Mouse (Mus musculus) lung, adult 2 months (tissue): ENCODE results near the gene Sema3f. TPM values are rescaled to one million over a fixed set of nuclear protein-coding genes. Genes with fewer than 3 reads are reported as not detected.
A peak's percentile ranks its signal among the peaks of the same experiment; 100 is the strongest.

Source experiments
- DNase-seq: peaks from one replicate; pipeline ENCODE4 v3.0.0; 2022
- H3K4me1 ChIP-seq: fragments of 200-500 bp; 2 replicates; pipeline ENCODE4 v1.6.1; 2011; ENCODE audit warnings: low read length; ENCODE audit not compliant: control insufficient read depth, insufficient read depth
- H3K4me3 ChIP-seq: fragments of 200-500 bp; replicated peaks from 2 replicates; pipeline ENCODE3; 2011; ENCODE audit warnings: low read depth, mild to moderate bottlenecking, control low read depth, low read length; ENCODE audit errors: extremely low read depth
- CTCF ChIP-seq: fragments of 200-500 bp; IDR thresholded peaks from 2 replicates; pipeline ENCODE4 v1.5.1; 2011; ENCODE audit warnings: mild to moderate bottlenecking, low read length, control low read depth; ENCODE audit not compliant: insufficient read depth
- POLR2A ChIP-seq: fragments of 200-500 bp; IDR thresholded peaks from 2 replicates; pipeline ENCODE4 v1.6.1; 2011; ENCODE audit warnings: low read depth, mild to moderate bottlenecking, control low read depth, low read length, borderline replicate concordance; ENCODE audit errors: extremely low read depth
- WGBS: fragments of 180-500 bp; shearing (Covaris S2); methylation state at CpG from one replicate; pipeline ENCODE4 v1.1.7; 2018; 5-methylcytosine and 5-hydroxymethylcytosine counted together
- polyA plus RNA-seq: library from polyadenylated mRNA; depleted of rRNA; stranded (reverse); fragments of >200 nt; gene quantifications from 2 replicates; pipeline ENCODE4 v1.2.3, GENCODE M21; 2012

The Sema3f gene
- polyA plus RNA-seq, 1 experiment, result 318 TPM

DNA sequence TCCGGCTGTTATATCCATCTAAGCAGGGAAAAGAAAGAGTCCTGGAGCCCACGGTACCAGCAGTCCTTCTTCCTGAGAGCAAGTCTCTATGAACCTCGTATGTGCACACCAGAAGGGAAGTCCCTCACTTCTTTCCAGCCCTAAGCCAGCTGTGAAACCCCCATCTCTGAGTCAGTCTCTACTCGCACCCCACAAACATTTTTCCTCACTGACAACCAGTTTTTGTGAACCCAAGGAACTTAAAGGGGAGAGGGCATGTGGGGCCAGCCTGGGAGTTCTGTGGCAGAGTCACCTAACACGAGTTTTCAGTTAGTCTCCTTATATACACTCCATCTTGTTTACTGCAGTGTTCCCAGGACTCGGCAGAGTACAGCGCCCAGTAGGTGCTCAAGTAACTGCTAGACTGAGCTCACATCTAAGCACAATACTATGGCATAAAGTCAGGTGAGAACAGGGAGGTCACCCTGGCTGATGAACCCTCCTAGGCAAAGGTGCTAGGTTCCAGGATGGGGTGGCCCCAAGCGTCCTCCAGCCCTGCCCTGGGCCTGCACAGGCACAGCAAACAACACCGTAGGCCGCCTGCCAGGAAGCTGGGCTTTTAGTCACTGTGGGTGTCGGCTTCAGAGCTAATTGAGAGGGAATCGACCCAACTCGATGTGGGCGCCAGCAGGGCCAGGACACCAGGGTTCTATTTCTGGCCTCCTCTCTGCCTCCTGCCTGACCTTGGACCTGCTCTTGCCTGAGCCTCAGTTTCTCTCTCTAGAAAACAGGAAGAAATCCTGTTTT, 6.7 kb downstream of the Sema3f start:
- TF ChIP-seq POLR2A (no peak), CTCF (no peak)
- Histone ChIP-seq H3K4me1 (peaks cover 48% of the 10 kb centered on the region), H3K4me3 (no peak overlapping the region)
- WGBS, result 34% methylated on average over 14 of the region's 14 CpGs
- DNase-seq, result peak; percentile 56

DNA sequence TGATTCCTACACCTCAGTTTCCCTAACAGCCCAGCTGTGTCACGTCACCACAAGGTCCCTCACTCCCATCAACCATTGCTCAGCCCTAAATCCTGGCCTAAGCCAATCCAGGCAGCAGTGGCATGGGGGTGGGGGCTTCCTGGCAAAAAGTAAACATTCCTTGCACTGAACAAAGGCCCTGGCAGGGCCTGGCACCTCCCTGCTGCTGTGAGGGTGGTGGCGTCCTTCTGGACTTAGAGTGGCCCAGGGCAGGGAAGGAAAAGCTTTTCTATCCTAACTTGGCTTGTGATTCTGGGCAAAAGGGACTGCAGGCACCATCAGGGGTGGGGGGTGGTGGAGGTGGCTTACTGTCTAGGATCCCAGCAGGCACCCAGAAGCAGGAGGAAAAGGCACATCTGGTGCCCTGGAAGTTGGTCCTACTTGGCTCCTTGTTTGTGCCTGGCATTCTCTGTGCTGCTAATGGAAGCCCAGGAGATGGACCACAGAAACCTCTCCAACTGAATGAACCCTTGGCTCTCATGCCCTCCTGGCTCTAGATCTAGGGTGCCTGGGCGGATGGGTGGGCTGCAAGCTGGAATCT, 7.6 kb downstream of the Sema3f start:
- peak; percentile 59 for DNase-seq

GRCm38 (mm10) chr9:107701594-107701993, 8.7 kb downstream of the Sema3f start:
- TF ChIP-seq POLR2A (no peak), CTCF (no peak)
- peak; percentile 85 for DNase-seq
- Histone ChIP-seq H3K4me3 (peak overlapping the region; percentile 18), H3K4me1 (peaks cover 50% of the 10 kb centered on the region)
- 14% methylated on average over 12 of the region's 12 CpGs for WGBS

More for the DNA sequence above, 7.6 kb downstream of the Sema3f start:
- 39% methylated on average over 3 of the region's 3 CpGs for WGBS
- TF ChIP-seq POLR2A (0 out of 2 replicates have a peak, but pooled peaks have one; percentile 36), CTCF (no peak)
- H3K4me1 ChIP-seq, result peaks cover 48% of the 10 kb centered on the region
- H3K4me3 ChIP-seq, result no peak overlapping the region

DNA sequence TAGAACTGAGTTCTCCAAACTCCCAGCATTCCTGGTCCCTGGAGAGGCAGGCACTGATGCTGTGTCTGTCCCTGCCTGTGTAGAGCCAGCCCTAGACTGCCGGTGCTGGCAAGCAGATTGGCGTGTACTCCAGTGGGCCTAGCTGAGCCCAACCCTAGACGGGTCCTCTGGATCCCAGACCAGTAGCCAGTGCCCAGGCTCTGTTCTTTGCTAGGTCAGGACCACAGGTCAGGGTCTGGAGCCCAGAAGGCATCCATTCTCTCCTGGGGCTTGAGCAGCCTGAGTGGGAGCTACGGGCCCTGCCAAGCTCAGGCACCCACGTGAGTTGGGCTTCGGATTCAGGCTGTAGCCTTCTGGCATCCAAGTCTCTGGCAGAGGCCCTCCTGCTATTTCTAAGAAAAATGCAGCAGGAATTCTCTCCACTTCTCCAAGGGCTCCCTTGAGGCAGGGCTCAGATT, 10.1 kb downstream of the Sema3f start:
- Histone ChIP-seq H3K4me1 (peaks cover 58% of the 10 kb centered on the region), H3K4me3 (no peak overlapping the region)
- TF ChIP-seq POLR2A (no peak), CTCF (no peak)
- peak; percentile 45 for DNase-seq
- WGBS, result 32% methylated on average over 6 of the region's 6 CpGs

- H3K4me3 ChIP-seq, result no peak overlapping the region
- no peak for DNase-seq
- WGBS, result 26% methylated on average over 9 of the region's 9 CpGs
- H3K4me1 ChIP-seq, result peaks cover 61% of the 10 kb centered on the region
- TF ChIP-seq CTCF (no peak), POLR2A (no peak)
Measured at GRCm38 (mm10) chr9:107699376-107699980, 10.8 kb downstream of the Sema3f start.

GRCm38 (mm10) chr9:107698611-107699190, 11.6 kb downstream of the Sema3f start:
- Histone ChIP-seq H3K4me1 (peaks cover 58% of the 10 kb centered on the region), H3K4me3 (no peak overlapping the region)
- TF ChIP-seq CTCF (no peak), POLR2A (no peak)
- 33% methylated on average over 14 of the region's 14 CpGs for WGBS
- DNase-seq, result peak; percentile 48

DNA sequence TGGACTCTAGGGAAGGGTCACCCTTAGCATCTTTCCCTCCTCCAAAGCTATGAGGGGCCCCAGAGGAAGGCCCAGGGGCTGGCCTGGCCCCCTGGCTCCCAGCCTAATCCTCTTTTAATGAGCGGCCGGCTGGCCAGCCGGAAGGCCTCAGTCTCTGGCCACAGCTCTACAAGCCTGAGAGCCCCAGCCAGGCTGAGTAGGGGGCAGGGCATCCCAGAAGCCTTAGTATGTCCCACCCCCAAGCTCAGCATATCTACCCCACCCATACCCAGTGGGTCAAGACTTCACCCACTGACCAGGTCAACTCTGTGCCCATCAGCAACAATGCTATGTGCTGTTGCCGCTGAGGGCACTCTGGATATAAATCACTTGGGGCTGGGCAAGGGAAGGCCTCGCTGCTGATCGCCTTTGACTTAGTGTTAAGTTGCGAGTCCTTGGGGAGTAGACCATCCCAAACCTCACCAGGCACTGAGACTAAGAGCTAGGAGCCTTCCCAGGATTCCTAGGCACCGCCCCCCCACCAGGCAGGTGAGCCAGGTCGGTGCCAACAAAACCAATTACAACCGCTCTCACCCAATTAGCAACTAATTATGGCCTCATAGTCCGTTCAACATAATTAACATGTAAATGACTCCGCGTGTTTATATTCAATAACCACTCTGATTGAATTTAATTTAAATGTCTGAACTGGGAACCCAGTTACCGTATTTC, 12.3 kb downstream of the Sema3f start:
- peaks cover 52% of the 10 kb centered on the region for H3K4me1 ChIP-seq
- no peak overlapping the region for H3K4me3 ChIP-seq
- DNase-seq, result no peak
- TF ChIP-seq POLR2A (no peak), CTCF (no peak)
- WGBS, result 39% methylated on average over 14 of the region's 14 CpGs

DNA sequence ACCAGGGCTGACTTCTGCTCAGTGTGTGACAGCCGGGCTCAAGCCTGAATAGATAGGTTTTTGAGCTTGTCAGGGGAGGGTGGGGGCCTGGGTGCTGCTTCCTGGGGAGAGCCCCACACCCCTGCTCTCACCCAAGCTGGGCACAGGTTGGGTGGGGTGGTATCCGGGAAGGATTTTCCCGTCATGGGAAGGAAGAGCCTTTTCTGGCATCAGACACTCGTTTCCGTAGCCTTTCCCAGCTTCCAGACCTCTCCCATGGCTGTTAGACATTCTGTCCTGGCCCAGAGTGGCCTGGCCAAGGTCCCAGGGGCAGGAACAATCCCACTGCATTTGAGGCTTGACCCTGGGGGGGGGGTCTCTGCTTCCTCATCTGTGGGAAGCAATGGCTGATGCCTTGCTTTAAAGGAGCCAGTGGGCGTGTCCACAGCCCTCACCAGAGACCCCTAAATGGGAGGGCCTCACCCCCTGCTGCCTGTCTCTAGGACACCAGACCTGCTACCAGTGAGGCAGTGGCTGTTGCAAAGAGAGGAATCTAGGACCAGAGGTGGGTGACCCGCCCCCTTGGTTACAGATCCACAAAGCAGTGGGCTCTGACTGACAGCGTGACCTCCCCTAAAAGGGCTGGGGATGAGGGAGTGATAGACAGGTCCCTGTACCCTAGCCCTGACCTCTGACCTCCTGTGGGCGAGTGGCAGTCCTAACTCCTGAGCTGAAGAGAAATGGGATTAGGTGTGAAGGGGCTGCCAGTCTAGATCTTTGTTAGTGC, 13.2 kb downstream of the Sema3f start:
- DNase-seq, result no peak

More for the DNA sequence above, 13.2 kb downstream of the Sema3f start:
- H3K4me1 ChIP-seq, result peaks cover 45% of the 10 kb centered on the region
- H3K4me3 ChIP-seq, result no peak overlapping the region
- TF ChIP-seq CTCF (no peak), POLR2A (no peak)
- WGBS, result 53% methylated on average over 9 of the region's 9 CpGs
